Mouse (Mus musculus) hindbrain, embryonic 16.5 days (tissue): ENCODE measurements at regions not wholly inside any gene's neighbourhood (a gene's known extent, or its start where the extent isn't known, plus 50 kb on each side); places are given as distances from the start of the nearest gene placed in this dataset.

Experiments used
- ATAC-seq: fragments of 200-750 bp; cut with Nextera tagmentation; 2 replicates; pipeline ENCODE4 v1.8.0; 2017; ENCODE audit warnings: moderate TSS enrichment, moderate library complexity
- H3K27ac ChIP-seq: fragments of 300-500 bp; sonication (generic); 2 replicates; pipeline ENCODE4 v1.5.1; 2014; ENCODE audit warnings: low read depth, mild to moderate bottlenecking, control low read depth, low read length, moderate library complexity
- H3K27me3 ChIP-seq: fragments of 300-500 bp; sonication (generic); replicated peaks from 2 replicates; pipeline ENCODE4 v1.6.1; 2014; ENCODE audit warnings: low read length; ENCODE audit not compliant: control insufficient read depth, insufficient read depth
- H3K36me3 ChIP-seq: fragments of 300-500 bp; sonication (generic); 2 replicates; pipeline ENCODE4 v1.6.1; 2014; ENCODE audit warnings: mild to moderate bottlenecking, low read length, moderate library complexity, mixed read lengths; ENCODE audit not compliant: control insufficient read depth, insufficient read depth
- H3K4me1 ChIP-seq: fragments of 300-500 bp; sonication (generic); 2 replicates; pipeline ENCODE4 v1.6.1; 2014; ENCODE audit warnings: low read depth, low read length; ENCODE audit not compliant: control insufficient read depth, insufficient read depth
- H3K4me2 ChIP-seq: fragments of 300-500 bp; sonication (generic); 2 replicates; pipeline ENCODE4 v1.6.1; 2014; ENCODE audit warnings: mild to moderate bottlenecking, low read length, control low read depth, moderate library complexity
- H3K4me3 ChIP-seq: fragments of 300-500 bp; sonication (generic); 2 replicates; pipeline ENCODE4 v1.5.1; 2014; ENCODE audit warnings: mild to moderate bottlenecking, low read length, control low read depth, moderate library complexity
- H3K9ac ChIP-seq: fragments of 300-500 bp; sonication (generic); 2 replicates; pipeline ENCODE4 v1.6.1; 2014; ENCODE audit warnings: low read depth, mild to moderate bottlenecking, control low read depth, low read length, moderate library complexity
- H3K9me3 ChIP-seq: fragments of 300-500 bp; sonication (generic); 2 replicates; pipeline ENCODE4 v1.6.1; 2014; ENCODE audit warnings: mild to moderate bottlenecking, low read length, moderate library complexity; ENCODE audit not compliant: control insufficient read depth
- WGBS: fragments of 180-500 bp; shearing (Covaris S2); extraction: QIAGEN DNeasy Blood & Tissue Kit; methylation state at CpG from one replicate; pipeline ENCODE4 v1.1.7; 2014; 5-methylcytosine and 5-hydroxymethylcytosine counted together

- Histone ChIP-seq H3K27me3 (no peaks in the 10 kb centered on the region), H3K4me2 (no peak overlapping the region), H3K9ac (no peak overlapping the region), H3K27ac (no peak overlapping the region), H3K36me3 (no peaks in the 10 kb centered on the region), H3K4me3 (no peak overlapping the region), H3K9me3 (no peaks in the 10 kb centered on the region), H3K4me1 (peaks cover 3% of the 10 kb centered on the region; the same call in 1 of the 2 replicates)
- ATAC-seq, result no peak
- 78% methylated on average over 7 of the region's 7 CpGs for WGBS
Measured at GRCm38 (mm10) chr3:52530406-52530970, 262.4 kb downstream of the Foxo1 start.

DNA sequence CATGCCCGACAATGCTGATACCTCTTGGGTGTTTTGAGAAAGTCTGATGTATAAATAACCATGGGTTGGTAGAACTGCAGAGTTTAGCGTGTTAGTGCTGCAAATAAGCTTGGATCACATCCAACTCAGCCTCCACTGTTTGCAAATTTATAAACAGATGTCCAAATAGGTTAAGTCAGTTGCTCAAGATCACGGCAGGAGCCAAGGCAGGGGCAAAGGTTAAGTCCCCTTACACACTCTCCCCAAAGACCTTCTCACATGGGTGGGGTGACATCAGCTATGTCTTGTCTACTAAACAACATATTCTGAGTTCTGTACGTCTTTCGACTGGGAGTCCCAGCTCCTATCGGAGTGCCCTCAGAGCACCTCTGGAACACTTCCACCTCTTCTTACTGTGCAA, 261.0 kb downstream of the Foxo1 start:
- Histone ChIP-seq H3K4me2 (no peak overlapping the region), H3K4me1 (no peaks in the 10 kb centered on the region; the same call in 1 of the 2 replicates), H3K9me3 (no peaks in the 10 kb centered on the region), H3K4me3 (no peak overlapping the region), H3K27ac (no peak overlapping the region), H3K36me3 (no peaks in the 10 kb centered on the region), H3K9ac (no peak overlapping the region), H3K27me3 (no peaks in the 10 kb centered on the region)
- WGBS, result 75% methylated on average over 6 of the region's 6 CpGs
- ATAC-seq, result no peak

DNA sequence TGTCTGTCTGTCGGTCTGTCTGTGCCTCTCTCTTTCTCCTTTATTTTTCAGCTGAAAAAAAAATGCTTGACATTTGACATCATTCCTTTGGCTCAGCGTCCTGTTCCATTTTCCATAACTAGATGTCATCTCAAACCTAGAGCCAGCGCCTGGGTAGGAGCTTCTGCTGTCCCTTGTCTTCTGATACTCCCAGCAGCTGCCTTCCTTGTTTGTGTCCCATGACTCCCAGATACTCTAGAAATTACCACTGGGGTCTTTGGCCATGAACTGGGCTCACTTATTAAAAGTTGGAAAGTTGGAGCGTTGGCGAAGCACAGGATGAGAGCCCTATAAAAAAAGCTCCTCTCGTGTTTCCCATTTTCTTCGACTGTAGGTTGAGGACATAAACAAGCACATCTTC, 260.4 kb downstream of the Foxo1 start:
- Histone ChIP-seq H3K36me3 (no peaks in the 10 kb centered on the region), H3K9me3 (no peaks in the 10 kb centered on the region), H3K27ac (no peak overlapping the region), H3K4me2 (no peak overlapping the region), H3K27me3 (no peaks in the 10 kb centered on the region), H3K9ac (no peak overlapping the region), H3K4me1 (no peaks in the 10 kb centered on the region; the same call in 1 of the 2 replicates), H3K4me3 (no peak overlapping the region)
- no peak for ATAC-seq
- 91% methylated on average over 7 of the region's 7 CpGs for WGBS

- no peak overlapping the region for H3K9ac ChIP-seq
- H3K4me2 ChIP-seq, result no peak overlapping the region
- no peak overlapping the region for H3K4me3 ChIP-seq
- ATAC-seq, result no peak
- H3K27me3 ChIP-seq, result no peaks in the 10 kb centered on the region
- H3K9me3 ChIP-seq, result no peaks in the 10 kb centered on the region
- no peak overlapping the region for H3K27ac ChIP-seq
- no peaks in the 10 kb centered on the region; the same call in 1 of the 2 replicates for H3K4me1 ChIP-seq
- WGBS, result 50% methylated on average over 3 of the region's 3 CpGs
- H3K36me3 ChIP-seq, result no peaks in the 10 kb centered on the region
Measured at GRCm38 (mm10) chr3:52527781-52528180, 259.6 kb downstream of the Foxo1 start.

DNA sequence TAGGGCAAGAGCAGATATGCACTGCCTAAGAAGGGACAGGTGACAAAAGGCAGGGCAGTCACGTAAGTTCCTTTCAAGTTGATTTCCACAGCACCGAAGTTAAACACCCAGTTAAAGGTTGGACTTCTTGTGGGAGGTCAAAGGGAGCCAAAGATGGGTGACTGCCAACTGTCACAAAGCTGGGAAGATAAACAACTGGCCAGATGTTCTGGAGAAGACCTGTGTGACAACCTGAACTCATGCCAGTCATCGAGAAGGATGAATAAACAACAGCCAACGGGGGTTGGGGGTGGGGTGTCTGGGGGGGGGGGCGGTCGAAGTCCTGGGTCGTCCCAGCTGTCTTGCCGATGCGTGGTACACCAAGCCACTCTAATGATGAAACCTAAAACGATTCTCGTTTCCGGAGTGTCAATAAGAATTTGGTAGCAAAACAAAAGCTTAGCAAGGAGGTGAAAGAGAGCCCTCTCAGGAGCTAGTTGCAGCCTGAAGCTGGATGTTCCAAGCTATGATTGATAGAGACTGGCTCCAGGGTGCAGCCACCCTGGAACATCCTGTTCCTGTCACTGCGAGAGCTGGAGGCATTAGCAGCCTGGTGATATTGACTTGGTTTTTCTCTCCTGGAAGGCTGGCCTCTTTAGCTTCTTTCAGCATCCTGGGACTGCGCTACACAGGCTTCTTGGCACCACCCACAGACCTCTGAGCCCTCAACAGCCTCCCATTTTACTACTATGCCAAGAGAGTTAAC, 259.0 kb downstream of the Foxo1 start:
- Histone ChIP-seq H3K9me3 (no peaks in the 10 kb centered on the region), H3K4me2 (no peak overlapping the region), H3K9ac (no peak overlapping the region), H3K36me3 (no peaks in the 10 kb centered on the region), H3K4me1 (no peaks in the 10 kb centered on the region; the same call in 1 of the 2 replicates), H3K27ac (no peak overlapping the region), H3K27me3 (no peaks in the 10 kb centered on the region), H3K4me3 (no peak overlapping the region)
- 76% methylated on average over 14 of the region's 14 CpGs for WGBS
- ATAC-seq, result no peak

- Histone ChIP-seq H3K4me2 (no peak overlapping the region), H3K4me3 (no peak overlapping the region), H3K27ac (no peak overlapping the region), H3K27me3 (no peaks in the 10 kb centered on the region), H3K36me3 (no peaks in the 10 kb centered on the region), H3K4me1 (no peaks in the 10 kb centered on the region; the same call in 1 of the 2 replicates), H3K9ac (no peak overlapping the region), H3K9me3 (no peaks in the 10 kb centered on the region)
- 79% methylated on average over 12 of the region's 12 CpGs for WGBS
- no peak for ATAC-seq
Measured at GRCm38 (mm10) chr3:52522886-52523285, 254.8 kb downstream of the Foxo1 start.

DNA sequence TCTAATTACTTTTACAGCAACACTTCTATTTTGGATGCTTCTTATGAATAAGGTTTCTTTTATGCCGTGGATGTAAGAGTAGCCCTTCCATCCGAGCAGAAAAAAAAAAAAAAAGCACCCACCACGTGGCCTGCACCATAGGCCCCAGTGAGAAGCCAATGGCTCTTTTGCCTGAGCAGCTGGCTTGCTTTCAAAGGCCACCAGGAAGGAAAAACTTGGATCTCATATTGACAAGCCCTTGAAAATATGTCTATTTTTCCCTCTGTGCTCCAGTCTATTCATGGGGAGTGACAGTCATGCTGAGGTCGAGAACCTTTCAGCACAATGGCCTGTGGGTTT, 252.4 kb downstream of the Foxo1 start:
- Histone ChIP-seq H3K9ac (no peak overlapping the region), H3K27me3 (no peaks in the 10 kb centered on the region), H3K9me3 (no peaks in the 10 kb centered on the region), H3K36me3 (no peaks in the 10 kb centered on the region), H3K27ac (no peak overlapping the region), H3K4me2 (no peak overlapping the region), H3K4me3 (no peak overlapping the region), H3K4me1 (no peaks in the 10 kb centered on the region; the same call in 1 of the 2 replicates)
- 30% methylated on average over 4 of the region's 4 CpGs for WGBS
- peak; percentile 63 for ATAC-seq

- Histone ChIP-seq H3K36me3 (no peaks in the 10 kb centered on the region), H3K9ac (no peak overlapping the region)
- ATAC-seq, result peak; percentile 80
Measured at GRCm38 (mm10) chr3:52519910-52520608, 251.9 kb downstream of the Foxo1 start.

GRCm38 (mm10) chr3:52517808-52518207, 249.7 kb downstream of the Foxo1 start:
- no peaks in the 10 kb centered on the region for H3K36me3 ChIP-seq
- no peak overlapping the region for H3K4me3 ChIP-seq
- no peak overlapping the region for H3K27ac ChIP-seq
- no peak for ATAC-seq
- 91% methylated on average over 3 of the region's 3 CpGs for WGBS
- H3K9me3 ChIP-seq, result no peaks in the 10 kb centered on the region
- H3K9ac ChIP-seq, result no peak overlapping the region
- H3K4me2 ChIP-seq, result no peak overlapping the region
- no peaks in the 10 kb centered on the region; the same call in 1 of the 2 replicates for H3K4me1 ChIP-seq
- no peaks in the 10 kb centered on the region for H3K27me3 ChIP-seq

More at GRCm38 (mm10) chr3:52519910-52520608, 251.9 kb downstream of the Foxo1 start:
- Histone ChIP-seq H3K27me3 (no peaks in the 10 kb centered on the region), H3K27ac (no peak overlapping the region), H3K4me2 (no peak overlapping the region), H3K9me3 (no peaks in the 10 kb centered on the region), H3K4me3 (no peak overlapping the region), H3K4me1 (no peaks in the 10 kb centered on the region; the same call in 1 of the 2 replicates)
- 74% methylated on average over 22 of the region's 22 CpGs for WGBS
